Mouse (Mus musculus): ENCODE measurements at regions not wholly inside any gene's neighbourhood (a gene's known extent, or its start where the extent isn't known, plus 50 kb on each side); places are given as distances from the start of the nearest gene placed in this dataset.

DNA sequence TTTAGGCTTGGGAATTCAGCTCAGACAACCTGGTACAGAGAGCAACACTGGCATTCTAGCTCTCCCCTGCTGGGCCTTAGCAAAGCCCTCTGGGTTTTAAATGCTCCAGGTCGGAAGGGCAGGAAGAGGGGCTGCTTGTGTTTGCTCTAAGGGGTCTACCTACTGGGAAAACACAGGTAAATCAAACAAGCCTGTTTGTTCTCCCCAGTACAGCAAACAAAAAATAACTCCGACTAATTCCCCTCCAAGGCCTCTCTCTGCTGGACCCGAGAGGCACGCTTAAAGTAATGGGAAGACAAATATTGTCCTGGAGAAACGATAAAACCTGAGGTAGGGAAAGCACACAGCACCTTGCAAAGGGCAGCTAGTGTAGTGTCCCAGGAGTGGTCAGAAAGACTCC is 118.4 kb downstream of the Rplp1 start:
- no peak overlapping the region for H3K4me2 ChIP-seq
- H3K27me3 ChIP-seq (replicated peaks) = peaks cover 12% of the 10 kb centered on the region; the same call in 1 of the 2 replicates
- peaks cover 4% of the 10 kb centered on the region; the same call in 1 of the 2 replicates for H3K9me3 ChIP-seq (replicated peaks)
- no peak overlapping the region for H3K27ac ChIP-seq (ENCODE audit: poor library complexity, severe bottlenecking)
- H3K9ac ChIP-seq = no peak overlapping the region
- H3K36me3 ChIP-seq = no peaks in the 10 kb centered on the region
- no peak for ATAC-seq (ENCODE audit: insufficient number of reproducible peaks, low FRiP score)
- H3K4me3 ChIP-seq = no peak overlapping the region
- 72% methylated on average over 5 of the region's 5 CpGs for WGBS
- H3K4me1 ChIP-seq (replicated peaks) = no peaks in the 10 kb centered on the region

DNA sequence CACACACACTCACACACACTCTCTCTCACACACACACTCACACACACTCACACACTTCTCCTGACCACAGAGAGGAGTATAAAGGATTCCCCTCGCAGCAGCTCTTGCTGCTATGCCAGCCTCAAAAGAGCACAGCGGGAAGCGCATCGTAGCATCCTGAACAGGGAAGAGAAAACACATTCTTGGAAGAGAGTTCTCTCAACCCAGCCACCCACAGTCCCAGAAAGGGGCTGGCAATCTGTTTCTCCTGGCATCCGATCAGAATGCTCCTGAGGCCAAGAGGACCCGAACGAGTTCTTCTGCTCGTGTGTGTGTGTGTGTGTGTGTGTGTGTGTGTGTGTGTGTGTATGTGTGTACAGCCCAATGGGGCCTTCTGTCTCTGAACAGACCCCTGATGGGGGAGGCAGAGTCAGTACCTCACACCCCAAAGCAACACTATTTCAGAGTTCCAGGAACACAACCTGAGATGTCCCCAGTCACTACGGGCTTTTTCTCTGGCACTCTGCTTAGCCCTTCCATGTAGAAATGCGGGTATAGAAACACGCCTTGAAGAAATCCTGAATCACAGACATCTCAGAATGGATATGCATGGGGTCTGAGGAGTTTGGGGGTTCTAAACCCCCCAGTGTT is 122.8 kb downstream of the Rplp1 start:
- no peak overlapping the region for H3K27ac ChIP-seq (ENCODE audit: poor library complexity, severe bottlenecking)
- H3K27me3 ChIP-seq (replicated peaks) = peaks cover 4% of the 10 kb centered on the region; the same call in 1 of the 2 replicates
- H3K9me3 ChIP-seq (replicated peaks) = peaks cover 4% of the 10 kb centered on the region; the same call in 1 of the 2 replicates
- WGBS = 77% methylated on average over 11 of the region's 11 CpGs
- no peak overlapping the region for H3K9ac ChIP-seq
- no peak overlapping the region for H3K4me2 ChIP-seq
- H3K36me3 ChIP-seq = no peaks in the 10 kb centered on the region
- no peak overlapping the region for H3K4me3 ChIP-seq
- ATAC-seq (ENCODE audit: insufficient number of reproducible peaks, low FRiP score) = no peak
- no peaks in the 10 kb centered on the region for H3K4me1 ChIP-seq (replicated peaks)

GRCm38 (mm10) chr9:61790849-61791248 is 123.5 kb downstream of the Rplp1 start:
- no peak overlapping the region for H3K4me2 ChIP-seq
- no peaks in the 10 kb centered on the region for H3K36me3 ChIP-seq
- peaks cover 4% of the 10 kb centered on the region; the same call in 1 of the 2 replicates for H3K9me3 ChIP-seq (replicated peaks)
- no peak overlapping the region for H3K9ac ChIP-seq
- WGBS = 74% methylated on average over 2 of the region's 2 CpGs
- ATAC-seq (ENCODE audit: insufficient number of reproducible peaks, low FRiP score) = no peak
- H3K4me3 ChIP-seq = no peak overlapping the region
- no peak overlapping the region for H3K27ac ChIP-seq (ENCODE audit: poor library complexity, severe bottlenecking)
- H3K4me1 ChIP-seq (replicated peaks) = no peaks in the 10 kb centered on the region
- peaks cover 4% of the 10 kb centered on the region; the same call in 1 of the 2 replicates for H3K27me3 ChIP-seq (replicated peaks)

- ATAC-seq (ENCODE audit: insufficient number of reproducible peaks, low FRiP score) = no peak
- no peak overlapping the region for H3K4me2 ChIP-seq
- H3K4me3 ChIP-seq = no peak overlapping the region
- no peak overlapping the region for H3K9ac ChIP-seq
- peaks cover 4% of the 10 kb centered on the region; the same call in 1 of the 2 replicates for H3K9me3 ChIP-seq (replicated peaks)
- 75% methylated on average over 8 of the region's 8 CpGs for WGBS
- no peaks in the 10 kb centered on the region for H3K36me3 ChIP-seq
- H3K27ac ChIP-seq (ENCODE audit: poor library complexity, severe bottlenecking) = no peak overlapping the region
- H3K27me3 ChIP-seq (replicated peaks) = no peaks in the 10 kb centered on the region; the same call in 1 of the 2 replicates
- no peaks in the 10 kb centered on the region for H3K4me1 ChIP-seq (replicated peaks)
Observed at GRCm38 (mm10) chr9:61789066-61789897, 125.1 kb downstream of the Rplp1 start.

GRCm38 (mm10) chr9:61781469-61781868 is 132.9 kb downstream of the Rplp1 start:
- H3K9ac ChIP-seq = no peak overlapping the region
- 85% methylated on average over 8 of the region's 8 CpGs for WGBS

GRCm38 (mm10) chr9:61780186-61780939 is 134.0 kb downstream of the Rplp1 start:
- no peaks in the 10 kb centered on the region for H3K36me3 ChIP-seq
- H3K4me3 ChIP-seq = no peak overlapping the region
- no peaks in the 10 kb centered on the region for H3K4me1 ChIP-seq (replicated peaks)
- 80% methylated on average over 9 of the region's 9 CpGs for WGBS
- H3K9ac ChIP-seq = no peak overlapping the region
- peaks cover 11% of the 10 kb centered on the region; the same call in 1 of the 2 replicates for H3K27me3 ChIP-seq (replicated peaks)
- H3K9me3 ChIP-seq (replicated peaks) = no peaks in the 10 kb centered on the region
- H3K4me2 ChIP-seq = no peak overlapping the region
- H3K27ac ChIP-seq (ENCODE audit: poor library complexity, severe bottlenecking) = no peak overlapping the region
- ATAC-seq (ENCODE audit: insufficient number of reproducible peaks, low FRiP score) = no peak

More at GRCm38 (mm10) chr9:61781469-61781868, 132.9 kb downstream of the Rplp1 start:
- Histone ChIP-seq H3K27ac (ENCODE audit: poor library complexity, severe bottlenecking) (no peak overlapping the region), H3K27me3 (replicated peaks) (peaks cover 11% of the 10 kb centered on the region; the same call in 1 of the 2 replicates), H3K4me2 (no peak overlapping the region), H3K4me3 (no peak overlapping the region), H3K4me1 (replicated peaks) (no peaks in the 10 kb centered on the region), H3K36me3 (no peaks in the 10 kb centered on the region), H3K9me3 (replicated peaks) (no peaks in the 10 kb centered on the region)
- no peak for ATAC-seq (ENCODE audit: insufficient number of reproducible peaks, low FRiP score)

GRCm38 (mm10) chr9:61779165-61779564 is 135.2 kb downstream of the Rplp1 start:
- ATAC-seq (ENCODE audit: insufficient number of reproducible peaks, low FRiP score) = no peak
- Histone ChIP-seq H3K27me3 (replicated peaks) (peaks cover 11% of the 10 kb centered on the region; the same call in 1 of the 2 replicates), H3K36me3 (no peaks in the 10 kb centered on the region), H3K4me3 (no peak overlapping the region), H3K4me2 (no peak overlapping the region), H3K9ac (no peak overlapping the region), H3K4me1 (replicated peaks) (no peaks in the 10 kb centered on the region), H3K27ac (ENCODE audit: poor library complexity, severe bottlenecking) (no peak overlapping the region), H3K9me3 (replicated peaks) (no peaks in the 10 kb centered on the region)

DNA sequence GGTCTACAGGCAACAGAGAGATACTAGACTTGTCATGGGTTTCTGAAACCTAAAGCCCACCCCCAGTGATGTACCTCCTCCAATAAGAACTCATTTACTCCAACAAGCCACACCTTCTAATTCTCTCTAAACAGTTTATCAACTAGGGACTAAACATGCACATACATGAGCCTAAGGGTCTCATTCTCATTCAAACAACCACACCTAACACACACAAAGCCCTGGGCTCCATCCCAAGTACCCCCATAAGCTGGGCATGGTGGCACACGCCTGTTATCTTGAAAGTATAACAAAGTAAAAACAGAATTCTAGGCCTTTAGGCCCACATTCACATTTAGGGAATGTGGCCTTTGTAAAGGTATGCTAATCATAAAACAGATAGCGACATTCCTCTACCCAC is 137.9 kb downstream of the Rplp1 start:
- Histone ChIP-seq H3K36me3 (no peaks in the 10 kb centered on the region), H3K9ac (no peak overlapping the region), H3K27me3 (replicated peaks) (peaks cover 15% of the 10 kb centered on the region; the same call in 1 of the 2 replicates), H3K4me1 (replicated peaks) (no peaks in the 10 kb centered on the region), H3K27ac (ENCODE audit: poor library complexity, severe bottlenecking) (no peak overlapping the region), H3K4me2 (no peak overlapping the region), H3K4me3 (no peak overlapping the region), H3K9me3 (replicated peaks) (no peaks in the 10 kb centered on the region)
- no peak for ATAC-seq (ENCODE audit: insufficient number of reproducible peaks, low FRiP score)
- WGBS = 82% methylated on average over 2 of the region's 2 CpGs

DNA sequence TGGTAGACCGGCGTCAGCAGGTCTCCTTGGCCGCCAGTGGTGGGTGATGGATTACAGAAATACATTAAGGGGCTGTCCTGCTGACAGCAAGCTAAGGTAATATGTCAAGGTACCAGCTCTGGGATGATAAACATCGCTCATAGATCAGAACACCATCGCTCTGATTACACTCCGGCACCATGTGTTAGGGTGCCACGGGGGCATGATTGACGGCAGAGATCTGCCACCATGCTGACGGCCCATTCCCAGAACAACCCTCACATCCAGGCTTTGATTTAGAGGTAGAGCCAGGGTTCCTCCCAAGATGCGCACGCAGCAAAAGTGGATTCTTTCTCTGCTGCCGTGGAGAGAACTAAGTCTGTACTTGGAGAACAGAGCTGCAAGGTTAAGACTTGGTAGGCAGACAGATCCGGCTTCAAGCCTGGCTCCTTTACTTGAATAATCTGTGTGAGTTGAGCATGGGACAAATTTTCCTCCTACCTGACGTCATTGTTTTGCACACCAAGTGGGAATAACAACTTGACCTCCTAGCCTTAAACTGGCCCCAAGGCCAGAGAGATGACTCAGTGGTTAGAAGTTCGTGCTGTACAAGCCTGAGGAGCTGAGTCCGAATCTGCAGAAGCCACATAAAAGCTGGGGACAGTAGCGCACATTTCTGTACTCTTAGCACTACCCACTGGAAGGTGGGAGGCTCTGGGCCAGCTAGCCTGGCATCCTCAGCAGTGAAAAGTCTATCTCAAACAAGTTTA is 144.0 kb downstream of the Rplp1 start:
- no peaks in the 10 kb centered on the region for H3K36me3 ChIP-seq
- H3K4me2 ChIP-seq = no peak overlapping the region
- no peak for ATAC-seq (ENCODE audit: insufficient number of reproducible peaks, low FRiP score)
- H3K27ac ChIP-seq (ENCODE audit: poor library complexity, severe bottlenecking) = no peak overlapping the region
- H3K27me3 ChIP-seq (replicated peaks) = peaks cover 14% of the 10 kb centered on the region; the same call in 1 of the 2 replicates
- H3K4me3 ChIP-seq = no peak overlapping the region
- 68% methylated on average over 17 of the region's 17 CpGs for WGBS
- no peak overlapping the region for H3K9ac ChIP-seq
- H3K9me3 ChIP-seq (replicated peaks) = no peaks in the 10 kb centered on the region
- no peaks in the 10 kb centered on the region for H3K4me1 ChIP-seq (replicated peaks)

- ATAC-seq (ENCODE audit: insufficient number of reproducible peaks, low FRiP score) = no peak
- no peak overlapping the region for H3K27ac ChIP-seq (ENCODE audit: poor library complexity, severe bottlenecking)
- 81% methylated on average over 6 of the region's 6 CpGs for WGBS
- peaks cover 15% of the 10 kb centered on the region for H3K27me3 ChIP-seq (replicated peaks)
- no peak overlapping the region for H3K4me3 ChIP-seq
- no peak overlapping the region for H3K9ac ChIP-seq
- no peaks in the 10 kb centered on the region for H3K4me1 ChIP-seq (replicated peaks)
- H3K36me3 ChIP-seq = no peaks in the 10 kb centered on the region
- no peaks in the 10 kb centered on the region for H3K9me3 ChIP-seq (replicated peaks)
- H3K4me2 ChIP-seq = no peak overlapping the region
Observed at GRCm38 (mm10) chr9:61766187-61766586, 148.2 kb downstream of the Rplp1 start.

Measured in heart, embryonic 12.5 days (tissue).